Mouse (Mus musculus) cerebellum, adult 9-10 months (tissue): ENCODE data around the gene Slc4a4.

Experiments
- DNase-seq: peaks from one replicate; pipeline ENCODE4 v3.0.0; 2022

The Slc4a4 gene

GRCm38 (mm10) chr5:89198501-89198900 lies 311.9 kb downstream of the Slc4a4 start:
- no peak for DNase-seq

- no peak for DNase-seq
These were observed 323.5 kb downstream of the Slc4a4 start for GRCm38 (mm10) chr5:89209973-89210703.

- DNase-seq = no peak
These were observed 324.4 kb downstream of the Slc4a4 start for GRCm38 (mm10) chr5:89211057-89211456.

- DNase-seq = no peak
These were observed 331.6 kb downstream of the Slc4a4 start for GRCm38 (mm10) chr5:89218222-89218621.

- DNase-seq = no peak
These were observed 332.1 kb downstream of the Slc4a4 start for GRCm38 (mm10) chr5:89218709-89219108.

- DNase-seq = no peak
These were observed 335.0 kb downstream of the Slc4a4 start for GRCm38 (mm10) chr5:89221658-89222057.

GRCm38 (mm10) chr5:89223061-89223740 lies 336.6 kb downstream of the Slc4a4 start:
- DNase-seq = no peak

GRCm38 (mm10) chr5:89223744-89224368 lies 337.2 kb downstream of the Slc4a4 start:
- peak; percentile 46 for DNase-seq

GRCm38 (mm10) chr5:89227948-89228347 lies 341.3 kb downstream of the Slc4a4 start:
- DNase-seq = no peak

GRCm38 (mm10) chr5:89229606-89230005 lies 343.0 kb downstream of the Slc4a4 start:
- DNase-seq = no peak

GRCm38 (mm10) chr5:89232313-89232712 lies 345.7 kb downstream of the Slc4a4 start:
- no peak for DNase-seq

GRCm38 (mm10) chr5:89251806-89252205 lies 365.2 kb downstream of the Slc4a4 start:
- no peak for DNase-seq

- DNase-seq = no peak
These were observed 373.3 kb downstream of the Slc4a4 start for GRCm38 (mm10) chr5:89259804-89260492.

GRCm38 (mm10) chr5:89277049-89277448 lies 390.4 kb downstream of the Slc4a4 start:
- no peak for DNase-seq

- no peak for DNase-seq
These were observed 391.0 kb downstream of the Slc4a4 start for GRCm38 (mm10) chr5:89277616-89278015.

- no peak for DNase-seq
These were observed 391.7 kb downstream of the Slc4a4 start for GRCm38 (mm10) chr5:89278309-89278708.

GRCm38 (mm10) chr5:89280312-89280863 lies 393.8 kb downstream of the Slc4a4 start:
- no peak for DNase-seq
